Mouse (Mus musculus) embryonic facial prominence, embryonic 13.5 days (tissue): ENCODE measurements around the gene Kif16b. TPM values are rescaled to one million over a fixed set of nuclear protein-coding genes. Genes with fewer than 3 reads are reported as not detected.

Source experiments
- ATAC-seq: fragments of 200-750 bp; cut with Nextera tagmentation; 2 replicates; pipeline ENCODE4 v1.8.0; 2017; ENCODE audit warnings: low read depth; ENCODE audit not compliant: insufficient number of reproducible peaks, insufficient read depth, low FRiP score, low TSS enrichment
- H3K27ac ChIP-seq: fragments of 300-500 bp; sonication (generic); 2 replicates; pipeline ENCODE4 v1.5.1; 2015; ENCODE audit warnings: moderate library complexity, mild to moderate bottlenecking, inconsistent platforms
- H3K27me3 ChIP-seq: fragments of 300-500 bp; sonication (generic); 2 replicates; pipeline ENCODE4 v1.6.1; 2015; ENCODE audit warnings: mild to moderate bottlenecking, inconsistent platforms
- H3K36me3 ChIP-seq: fragments of 300-500 bp; sonication (generic); 2 replicates; pipeline ENCODE4 v1.6.1; 2015; ENCODE audit warnings: mild to moderate bottlenecking, inconsistent platforms
- H3K4me1 ChIP-seq: fragments of 300-500 bp; sonication (generic); 2 replicates; pipeline ENCODE4 v1.6.1; 2015; ENCODE audit warnings: inconsistent platforms
- H3K4me2 ChIP-seq: fragments of 300-500 bp; sonication (generic); 2 replicates; pipeline ENCODE4 v1.6.1; 2015; ENCODE audit warnings: moderate library complexity, mild to moderate bottlenecking, inconsistent platforms
- H3K4me3 ChIP-seq: fragments of 300-500 bp; sonication (generic); 2 replicates; pipeline ENCODE4 v1.5.1; 2015; ENCODE audit warnings: mild to moderate bottlenecking, inconsistent platforms
- H3K9ac ChIP-seq: fragments of 300-500 bp; sonication (generic); 2 replicates; pipeline ENCODE4 v1.6.1; 2015; ENCODE audit warnings: mild to moderate bottlenecking, inconsistent platforms
- H3K9me3 ChIP-seq: fragments of 300-500 bp; sonication (generic); 2 replicates; pipeline ENCODE4 v1.6.1; 2016; ENCODE audit warnings: inconsistent platforms
- WGBS: fragments of 180-500 bp; shearing (Covaris S2); methylation state at CpG from one replicate; pipeline ENCODE4 v1.1.7; 2015; ENCODE audit warnings: mixed read lengths; 5-methylcytosine and 5-hydroxymethylcytosine counted together
- polyA plus RNA-seq: library from polyadenylated mRNA; unstranded; fragments of >200 nt; fragmentation: Nextera tagmentation; extraction: Ambion mirVana; gene quantifications from 2 replicates; pipeline ENCODE4 v1.2.1, GENCODE M21; 2015

Gene Kif16b
- polyA plus RNA-seq, 1 experiment from 2014 or later = 12.1 TPM

GRCm38 (mm10) chr2:142893780-142894179 is 7.6 kb downstream of the Kif16b start:
- WGBS = 65% methylated on average over 1 of the region's 1 CpGs
- H3K9me3 ChIP-seq = no peaks in the 10 kb centered on the region
- H3K4me3 ChIP-seq = no peak overlapping the region
- H3K36me3 ChIP-seq = no peaks in the 10 kb centered on the region
- peaks cover 27% of the 10 kb centered on the region for H3K4me1 ChIP-seq
- no peak overlapping the region for H3K4me2 ChIP-seq
- H3K27me3 ChIP-seq = no peaks in the 10 kb centered on the region
- no peak overlapping the region for H3K27ac ChIP-seq
- ATAC-seq = no peak
- H3K9ac ChIP-seq = no peak overlapping the region

- WGBS = 68% methylated on average over 2 of the region's 2 CpGs
- no peak for ATAC-seq
- H3K36me3 ChIP-seq = no peaks in the 10 kb centered on the region
- H3K9ac ChIP-seq = no peak overlapping the region
- H3K9me3 ChIP-seq = no peaks in the 10 kb centered on the region
- no peak overlapping the region for H3K4me2 ChIP-seq
- H3K4me3 ChIP-seq = no peak overlapping the region
- H3K4me1 ChIP-seq = peaks cover 27% of the 10 kb centered on the region
- H3K27me3 ChIP-seq = no peaks in the 10 kb centered on the region
- H3K27ac ChIP-seq = no peak overlapping the region
These were observed 10.0 kb downstream of the Kif16b start for GRCm38 (mm10) chr2:142891283-142891682.

- WGBS = 93% methylated on average over 4 of the region's 4 CpGs
- Histone ChIP-seq H3K4me3 (no peak overlapping the region), H3K4me1 (peaks cover 25% of the 10 kb centered on the region), H3K36me3 (no peaks in the 10 kb centered on the region), H3K9me3 (no peaks in the 10 kb centered on the region), H3K27me3 (no peaks in the 10 kb centered on the region), H3K27ac (no peak overlapping the region), H3K9ac (no peak overlapping the region), H3K4me2 (no peak overlapping the region)
- ATAC-seq = no peak
These were observed 16.9 kb downstream of the Kif16b start for GRCm38 (mm10) chr2:142884456-142884855.

- ATAC-seq = no peak
- no peaks in the 10 kb centered on the region for H3K27me3 ChIP-seq
- no peak overlapping the region for H3K4me3 ChIP-seq
- H3K27ac ChIP-seq = no peak overlapping the region
- peaks cover 24% of the 10 kb centered on the region for H3K4me1 ChIP-seq
- no peaks in the 10 kb centered on the region for H3K36me3 ChIP-seq
- H3K4me2 ChIP-seq = no peak overlapping the region
- 82% methylated on average over 7 of the region's 7 CpGs for WGBS
- no peaks in the 10 kb centered on the region for H3K9me3 ChIP-seq
- H3K9ac ChIP-seq = no peak overlapping the region
These were observed 17.7 kb downstream of the Kif16b start for GRCm38 (mm10) chr2:142883625-142883994.

- Histone ChIP-seq H3K4me2 (no peak overlapping the region), H3K4me3 (no peak overlapping the region), H3K36me3 (no peaks in the 10 kb centered on the region), H3K9ac (no peak overlapping the region), H3K27ac (no peak overlapping the region), H3K4me1 (peaks cover 24% of the 10 kb centered on the region), H3K27me3 (no peaks in the 10 kb centered on the region), H3K9me3 (no peaks in the 10 kb centered on the region)
- WGBS = 51% methylated on average over 7 of the region's 7 CpGs
- no peak for ATAC-seq
These were observed 18.3 kb downstream of the Kif16b start for GRCm38 (mm10) chr2:142882871-142883624.

GRCm38 (mm10) chr2:142882466-142882865 is 18.9 kb downstream of the Kif16b start:
- no peaks in the 10 kb centered on the region for H3K36me3 ChIP-seq
- peaks cover 24% of the 10 kb centered on the region for H3K4me1 ChIP-seq
- no peaks in the 10 kb centered on the region for H3K9me3 ChIP-seq
- H3K4me2 ChIP-seq = no peak overlapping the region
- 13% methylated on average over 2 of the region's 2 CpGs for WGBS
- H3K9ac ChIP-seq = no peak overlapping the region
- no peak overlapping the region for H3K4me3 ChIP-seq
- ATAC-seq = no peak
- no peaks in the 10 kb centered on the region for H3K27me3 ChIP-seq
- no peak overlapping the region for H3K27ac ChIP-seq

- Histone ChIP-seq H3K36me3 (no peaks in the 10 kb centered on the region), H3K27me3 (no peaks in the 10 kb centered on the region), H3K9ac (no peak overlapping the region), H3K4me2 (no peak overlapping the region), H3K4me1 (peaks cover 24% of the 10 kb centered on the region), H3K9me3 (no peaks in the 10 kb centered on the region), H3K4me3 (no peak overlapping the region), H3K27ac (no peak overlapping the region)
- 25% methylated on average over 4 of the region's 4 CpGs for WGBS
- ATAC-seq = no peak
These were observed 20.2 kb downstream of the Kif16b start for GRCm38 (mm10) chr2:142881177-142881576.

- Histone ChIP-seq H3K27me3 (no peaks in the 10 kb centered on the region), H3K9ac (no peak overlapping the region), H3K4me2 (no peak overlapping the region), H3K27ac (no peak overlapping the region), H3K36me3 (no peaks in the 10 kb centered on the region), H3K4me3 (no peak overlapping the region), H3K9me3 (no peaks in the 10 kb centered on the region), H3K4me1 (peaks cover 29% of the 10 kb centered on the region)
- no peak for ATAC-seq
- 40% methylated on average over 8 of the region's 8 CpGs for WGBS
These were observed 22.0 kb downstream of the Kif16b start for GRCm38 (mm10) chr2:142879257-142879818.

GRCm38 (mm10) chr2:142876636-142877035 is 24.7 kb downstream of the Kif16b start:
- Histone ChIP-seq H3K36me3 (no peaks in the 10 kb centered on the region), H3K9ac (no peak overlapping the region), H3K27me3 (no peaks in the 10 kb centered on the region), H3K4me3 (no peak overlapping the region), H3K27ac (no peak overlapping the region), H3K9me3 (no peaks in the 10 kb centered on the region), H3K4me1 (peaks cover 22% of the 10 kb centered on the region), H3K4me2 (no peak overlapping the region)
- no peak for ATAC-seq
- WGBS = 64% methylated on average over 2 of the region's 2 CpGs

- Histone ChIP-seq H3K4me1 (peaks cover 19% of the 10 kb centered on the region), H3K9ac (no peak overlapping the region), H3K36me3 (no peaks in the 10 kb centered on the region), H3K27me3 (no peaks in the 10 kb centered on the region), H3K4me2 (no peak overlapping the region), H3K9me3 (no peaks in the 10 kb centered on the region), H3K4me3 (no peak overlapping the region), H3K27ac (no peak overlapping the region)
- ATAC-seq = no peak
- 74% methylated on average over 4 of the region's 4 CpGs for WGBS
These were observed 25.4 kb downstream of the Kif16b start for GRCm38 (mm10) chr2:142875936-142876335.

GRCm38 (mm10) chr2:142874562-142874961 is 26.8 kb downstream of the Kif16b start:
- no peaks in the 10 kb centered on the region for H3K9me3 ChIP-seq
- 55% methylated on average over 2 of the region's 2 CpGs for WGBS
- no peak overlapping the region for H3K4me3 ChIP-seq

GRCm38 (mm10) chr2:142870055-142870454 is 31.3 kb downstream of the Kif16b start:
- H3K4me1 ChIP-seq = peaks cover 11% of the 10 kb centered on the region
- H3K9me3 ChIP-seq = no peaks in the 10 kb centered on the region
- no peak overlapping the region for H3K27ac ChIP-seq
- H3K4me2 ChIP-seq = no peak overlapping the region
- no peaks in the 10 kb centered on the region for H3K27me3 ChIP-seq
- H3K4me3 ChIP-seq = no peak overlapping the region
- ATAC-seq = no peak
- peaks cover under 1% of the 10 kb centered on the region; the same call in 1 of the 2 replicates for H3K36me3 ChIP-seq
- H3K9ac ChIP-seq = no peak overlapping the region
- 83% methylated on average over 8 of the region's 8 CpGs for WGBS

More at GRCm38 (mm10) chr2:142874562-142874961, 26.8 kb downstream of the Kif16b start:
- H3K27me3 ChIP-seq = no peaks in the 10 kb centered on the region
- H3K4me1 ChIP-seq = peaks cover 11% of the 10 kb centered on the region
- H3K27ac ChIP-seq = no peak overlapping the region
- no peaks in the 10 kb centered on the region for H3K36me3 ChIP-seq
- no peak overlapping the region for H3K9ac ChIP-seq
- H3K4me2 ChIP-seq = no peak overlapping the region
- no peak for ATAC-seq
